Mouse (Mus musculus) forelimb bud, embryonic 11.5 days (tissue): ENCODE results near the gene Ildr2.

ENCODE experiments used
- DNase-seq: peaks from one replicate; pipeline ENCODE4 v3.0.0-alpha.2; 2012; ENCODE audit warnings: low read depth, low spot score

Ildr2 gene

DNA sequence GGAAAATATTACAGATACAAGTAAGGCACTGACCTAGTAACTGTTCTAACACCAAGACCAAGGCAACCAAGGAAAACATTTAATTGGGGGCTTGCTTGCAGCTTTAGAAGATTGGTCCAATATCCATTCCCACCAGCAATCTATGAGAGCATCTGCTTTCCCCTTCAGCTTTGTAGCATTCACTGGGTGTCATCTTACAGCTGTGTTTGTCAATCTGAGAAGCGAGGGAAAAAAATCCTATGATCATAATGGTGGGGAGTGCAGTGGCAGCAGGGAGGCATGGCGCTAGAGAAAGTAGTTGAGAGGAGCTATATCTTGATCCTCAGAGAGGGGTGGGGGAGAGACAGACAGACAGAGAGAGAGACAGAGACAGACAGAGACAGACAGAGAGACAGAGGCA lies 88.1 kb downstream of the Ildr2 start:
- DNase-seq: no peak

- DNase-seq: no peak
These were observed 88.6 kb downstream of the Ildr2 start for GRCm38 (mm10) chr1:166342539-166342938.

GRCm38 (mm10) chr1:166343586-166343985 lies 89.6 kb downstream of the Ildr2 start:
- no peak for DNase-seq

- DNase-seq: peak; percentile 74
These were observed 90.5 kb downstream of the Ildr2 start for GRCm38 (mm10) chr1:166344300-166345077.

DNA sequence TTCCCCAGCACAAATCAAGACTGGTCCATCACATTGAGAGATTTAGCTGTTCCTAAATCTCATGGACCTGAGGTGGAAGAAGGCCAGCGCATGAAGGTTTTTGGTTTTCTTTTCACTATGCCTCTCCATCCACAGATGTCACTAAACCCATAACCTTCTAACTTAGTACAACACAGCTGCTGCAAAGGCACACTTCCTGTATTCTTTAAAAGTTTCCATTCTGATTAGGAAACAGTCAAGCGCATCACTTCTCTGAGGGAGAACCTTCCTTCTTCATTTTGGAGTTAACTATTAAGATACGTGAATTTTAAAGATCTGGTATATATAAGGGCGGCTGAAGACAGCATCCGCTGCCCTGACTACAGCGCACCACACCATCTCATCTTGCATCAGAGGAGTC lies 91.7 kb downstream of the Ildr2 start:
- DNase-seq: no peak

- no peak for DNase-seq
These were observed 93.0 kb downstream of the Ildr2 start for GRCm38 (mm10) chr1:166346906-166347305.

GRCm38 (mm10) chr1:166349341-166349740 lies 95.4 kb downstream of the Ildr2 start:
- peak; percentile 82 for DNase-seq

DNA sequence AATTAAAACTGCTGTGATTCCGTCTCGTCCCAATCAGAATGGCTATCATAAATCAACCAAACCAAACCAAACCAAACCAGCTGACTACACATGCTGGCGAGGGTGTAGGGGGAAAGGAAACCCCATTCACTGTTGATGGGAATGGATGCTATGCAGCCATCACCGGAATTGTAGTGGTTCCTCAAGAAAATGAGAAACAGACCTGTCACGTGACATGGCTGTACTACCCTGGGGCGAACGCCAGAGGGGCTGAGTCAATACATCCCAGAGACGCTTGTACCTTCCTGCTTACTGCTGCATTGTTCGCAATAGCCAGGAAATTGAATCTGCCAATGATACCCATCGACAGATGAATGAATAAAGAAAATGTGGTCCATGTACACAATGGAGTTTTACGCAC lies 95.8 kb downstream of the Ildr2 start:
- peak; percentile 72 for DNase-seq

GRCm38 (mm10) chr1:166360157-166360855 lies 106.4 kb downstream of the Ildr2 start:
- peak; percentile 72 for DNase-seq

DNA sequence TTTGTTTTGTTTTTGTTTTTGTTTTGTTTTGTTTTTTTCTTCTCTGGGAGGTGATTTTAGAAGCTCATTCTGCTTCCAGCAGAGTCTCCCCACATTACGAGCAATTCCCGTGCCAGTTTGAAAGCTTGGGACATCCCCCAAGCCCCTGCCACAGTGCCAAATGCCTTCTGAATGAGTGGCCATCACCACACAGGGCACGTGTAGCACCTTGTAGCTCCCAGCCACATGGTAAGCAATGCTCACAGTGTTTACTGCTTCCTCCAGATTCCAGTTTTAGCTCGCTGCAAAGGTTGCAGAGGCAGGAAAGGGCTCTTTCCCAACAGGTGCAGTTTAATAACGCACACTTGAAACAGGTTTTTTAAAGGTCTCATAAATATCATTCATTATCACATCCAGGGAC lies 107.0 kb downstream of the Ildr2 start:
- DNase-seq: no peak

- no peak for DNase-seq
These were observed 107.9 kb downstream of the Ildr2 start for GRCm38 (mm10) chr1:166361842-166362241.

DNA sequence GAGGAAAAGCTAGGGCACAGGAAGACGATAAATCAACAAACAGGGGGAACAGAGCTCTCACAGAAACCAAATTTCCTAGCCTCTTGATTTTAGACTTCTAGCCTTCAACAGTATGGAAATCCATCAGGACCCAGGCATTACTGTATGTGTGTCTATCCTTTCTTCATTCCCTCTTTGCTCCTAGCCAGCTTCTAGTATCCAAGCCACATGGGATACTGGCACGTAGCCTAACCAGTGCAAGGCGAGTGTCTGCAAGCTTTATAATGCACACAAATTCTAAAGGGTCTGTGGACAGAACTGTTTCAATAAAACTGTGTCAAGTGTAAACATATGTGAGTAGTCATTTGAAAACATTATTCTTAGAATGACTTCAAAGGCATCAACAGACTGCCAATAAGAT lies 108.7 kb downstream of the Ildr2 start:
- DNase-seq: no peak

DNA sequence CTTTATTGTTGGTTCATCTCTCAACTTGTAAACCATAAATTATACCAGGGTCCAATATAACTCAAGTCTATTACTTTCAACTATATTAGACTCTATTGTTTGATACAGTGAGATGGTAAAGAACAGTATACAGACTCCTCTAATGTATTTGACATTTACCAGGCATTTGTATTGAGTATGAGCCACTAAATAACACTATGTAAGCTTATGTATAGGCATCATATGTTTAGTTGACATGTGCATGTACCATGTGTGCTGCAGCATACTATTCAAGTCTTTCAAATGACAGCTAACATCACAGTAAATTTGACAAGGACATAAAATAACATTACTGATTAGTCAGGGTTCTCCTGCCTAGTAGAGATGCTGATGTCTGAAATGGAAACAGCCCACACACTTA lies 109.2 kb downstream of the Ildr2 start:
- no peak for DNase-seq
